Mouse (Mus musculus) embryo, embryonic 11 days (tissue): ENCODE results near the gene Psme3.
A peak's percentile ranks its signal among the peaks of the same experiment; 100 is the strongest.
"Not testable (repeated sequence)": the region's sequence is repeated elsewhere in the genome, so short reads cannot be mapped to it uniquely, and the experiment has no call there.

Source experiments
- DNase-seq: peaks from one replicate; pipeline ENCODE4 v3.0.0-alpha.2; 2015

Gene Psme3

GRCm38 (mm10) chr11:101314567-101314966 lies 1.4 kb upstream of the Psme3 start:
- no peak for DNase-seq

GRCm38 (mm10) chr11:101315082-101315650 lies 847 bp upstream of the Psme3 start:
- no peak for DNase-seq

GRCm38 (mm10) chr11:101316501-101316917 lies 496 bp downstream of the Psme3 start:
- peak; percentile 47 for DNase-seq

DNA sequence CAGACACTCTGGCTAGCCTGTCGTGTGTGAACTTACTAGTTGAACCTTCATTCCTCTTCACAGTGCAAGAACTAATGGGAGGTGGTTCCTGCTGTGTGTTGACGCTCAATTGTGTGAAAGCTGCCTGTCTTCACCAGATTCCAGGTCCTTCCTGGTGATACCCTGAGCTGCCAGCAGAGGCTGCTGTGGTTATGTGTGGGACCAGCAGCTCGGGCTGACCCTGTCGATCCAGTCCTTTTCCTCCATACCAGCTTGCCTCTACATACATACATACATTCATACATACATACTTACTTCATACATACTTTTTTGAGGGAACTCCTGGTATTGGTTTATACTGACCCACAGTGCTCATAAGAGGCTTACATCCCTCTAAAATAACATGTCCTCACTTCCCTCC lies 7.6 kb downstream of the Psme3 start:
- DNase-seq, result peak; percentile 73

DNA sequence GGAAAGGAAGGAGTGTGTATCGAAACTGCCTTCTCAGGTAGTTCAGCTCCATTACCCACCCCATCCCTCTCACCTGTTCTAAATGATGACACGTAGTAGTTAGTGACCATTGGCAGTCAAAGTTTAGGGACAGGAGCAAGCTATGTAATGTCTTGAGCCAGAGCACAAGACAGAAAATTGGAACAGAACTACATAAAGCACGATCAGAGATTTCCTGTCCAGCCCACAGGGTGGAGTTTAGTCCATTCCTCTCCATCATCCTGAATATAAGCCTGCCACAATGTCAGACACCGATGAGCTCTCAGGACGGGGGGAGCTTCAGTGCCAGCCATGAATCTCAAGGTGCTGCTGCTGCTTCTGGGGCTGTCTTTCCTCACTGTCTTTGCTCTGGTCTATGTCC lies 8.8 kb downstream of the Psme3 start, which contains the start of gene Aoc2:
Gene Aoc2 (plus strand): TSS at position 301 of the 400 bp plus-strand sequence.
- DNase-seq, result no peak

- not testable (repeated sequence) for DNase-seq
Observed at GRCm38 (mm10) chr11:101325201-101325600, 9.2 kb downstream of the Psme3 start.

GRCm38 (mm10) chr11:101326147-101326546 lies 10.1 kb downstream of the Psme3 start:
- DNase-seq, result no peak

DNA sequence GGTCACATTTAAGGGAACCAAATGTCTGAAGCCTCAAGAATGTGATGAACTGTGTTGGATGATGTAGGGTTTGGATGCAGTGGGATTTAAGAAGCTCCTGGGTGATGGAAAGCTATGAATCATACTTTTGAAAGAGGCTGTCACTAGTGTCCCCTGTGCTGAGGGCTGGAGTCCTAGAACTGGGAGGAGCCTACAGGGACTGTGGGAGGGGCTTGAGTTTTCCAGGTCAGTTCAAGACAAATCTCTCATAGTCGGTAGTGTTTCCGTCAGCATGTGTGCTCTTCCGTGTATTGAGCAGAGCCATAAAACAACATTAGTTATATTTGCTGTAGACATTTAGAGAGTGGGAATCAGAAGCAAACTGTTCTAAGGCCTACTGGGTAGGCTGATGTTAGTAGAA lies 11.3 kb downstream of the Psme3 start:
- no peak for DNase-seq

- DNase-seq, result no peak
Observed at GRCm38 (mm10) chr11:101328941-101329635, 13.1 kb downstream of the Psme3 start.

DNA sequence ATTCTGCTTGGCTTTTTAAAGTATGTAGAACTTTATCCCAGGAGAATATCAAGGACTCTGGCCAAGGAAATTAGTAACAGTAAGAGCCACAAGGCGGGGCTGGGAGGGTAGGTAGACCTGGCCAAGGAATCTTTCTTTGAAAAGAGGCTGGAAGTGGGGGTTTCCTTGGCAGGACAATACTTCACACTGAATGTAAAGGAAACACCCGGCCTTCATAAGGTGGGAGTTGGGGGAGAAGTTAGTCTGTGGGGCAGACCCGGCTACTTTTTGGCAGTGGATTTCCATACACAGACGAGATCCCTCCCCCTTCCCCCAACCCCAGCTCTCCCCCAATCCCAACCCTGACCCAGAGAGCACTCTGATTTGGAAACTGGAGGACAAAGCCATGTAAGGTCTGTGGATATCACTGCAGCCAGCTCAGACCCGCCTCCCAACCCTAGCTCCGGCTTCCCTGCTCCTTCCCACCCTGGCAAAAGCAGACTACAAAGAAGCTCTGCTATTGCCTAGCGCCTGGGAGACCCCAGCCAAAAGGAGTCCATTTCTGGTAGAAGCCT lies 14.4 kb downstream of the Psme3 start, which contains the start of gene Aoc3:
Gene Aoc3 (plus strand): TSS at position 235 of the 554 bp plus-strand sequence.
- no peak for DNase-seq

- DNase-seq, result not testable (repeated sequence)
Observed at GRCm38 (mm10) chr11:101330961-101331360, 14.9 kb downstream of the Psme3 start.

GRCm38 (mm10) chr11:101332537-101332936 lies 16.5 kb downstream of the Psme3 start:
- DNase-seq, result no peak

DNA sequence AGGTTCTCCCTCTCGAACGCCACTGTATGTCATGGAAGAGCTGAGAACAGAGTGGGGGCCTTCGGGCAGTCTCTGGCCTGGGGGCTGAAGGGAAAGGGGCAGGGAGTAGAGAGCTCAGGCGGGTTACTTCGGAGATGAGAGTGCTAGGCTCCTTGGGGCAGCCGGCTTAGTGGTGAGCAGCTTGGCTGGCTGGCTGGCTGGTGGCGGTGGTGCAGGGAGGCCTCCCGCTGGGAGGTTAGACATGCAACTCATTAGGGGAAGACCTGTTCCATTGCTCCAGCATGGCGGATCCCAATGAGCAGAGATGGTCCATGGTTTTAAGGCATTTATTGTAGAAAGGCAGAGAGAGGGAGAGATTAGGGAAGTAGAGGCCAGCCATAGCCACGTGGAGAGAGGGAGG lies 18.0 kb downstream of the Psme3 start:
- DNase-seq, result peak; percentile 41

DNA sequence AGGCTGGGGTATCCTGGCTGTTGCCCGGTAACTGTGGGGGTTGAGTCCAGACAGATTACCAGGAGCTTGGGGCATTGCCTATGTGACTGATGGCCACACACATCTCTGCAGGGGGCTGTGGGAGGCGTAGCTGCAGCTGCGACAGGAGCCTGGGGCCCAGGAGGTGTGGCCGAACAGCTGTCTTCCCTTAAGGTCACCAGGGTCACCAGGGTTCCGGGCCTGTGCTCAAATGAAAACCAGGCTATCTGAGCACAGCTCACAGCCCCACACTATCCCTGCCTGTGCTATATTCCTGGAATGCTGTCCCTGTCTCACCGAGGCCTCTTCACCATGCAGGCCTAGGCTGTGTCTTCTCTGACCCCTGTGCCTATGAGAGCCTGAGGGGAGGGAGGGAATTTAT lies 18.5 kb downstream of the Psme3 start:
- DNase-seq, result peak; percentile 78

DNA sequence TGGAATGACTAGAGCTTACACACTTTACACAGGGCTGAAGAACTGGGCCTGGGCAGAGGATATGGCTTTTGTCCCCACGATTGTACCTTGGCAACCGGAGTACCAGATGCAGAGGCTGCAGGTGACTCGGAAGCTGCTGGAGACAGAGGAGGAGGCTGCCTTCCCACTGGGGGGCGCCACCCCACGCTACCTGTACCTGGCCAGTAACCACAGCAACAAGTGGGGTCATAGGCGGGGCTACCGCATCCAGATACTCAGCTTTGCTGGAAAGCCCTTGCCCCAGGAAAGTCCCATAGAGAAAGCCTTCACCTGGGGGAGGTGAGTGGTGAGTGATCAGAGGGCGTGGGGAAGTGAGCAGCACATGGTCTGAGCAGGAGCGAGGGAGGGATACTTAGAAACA lies 19.7 kb downstream of the Psme3 start:
- no peak for DNase-seq

DNA sequence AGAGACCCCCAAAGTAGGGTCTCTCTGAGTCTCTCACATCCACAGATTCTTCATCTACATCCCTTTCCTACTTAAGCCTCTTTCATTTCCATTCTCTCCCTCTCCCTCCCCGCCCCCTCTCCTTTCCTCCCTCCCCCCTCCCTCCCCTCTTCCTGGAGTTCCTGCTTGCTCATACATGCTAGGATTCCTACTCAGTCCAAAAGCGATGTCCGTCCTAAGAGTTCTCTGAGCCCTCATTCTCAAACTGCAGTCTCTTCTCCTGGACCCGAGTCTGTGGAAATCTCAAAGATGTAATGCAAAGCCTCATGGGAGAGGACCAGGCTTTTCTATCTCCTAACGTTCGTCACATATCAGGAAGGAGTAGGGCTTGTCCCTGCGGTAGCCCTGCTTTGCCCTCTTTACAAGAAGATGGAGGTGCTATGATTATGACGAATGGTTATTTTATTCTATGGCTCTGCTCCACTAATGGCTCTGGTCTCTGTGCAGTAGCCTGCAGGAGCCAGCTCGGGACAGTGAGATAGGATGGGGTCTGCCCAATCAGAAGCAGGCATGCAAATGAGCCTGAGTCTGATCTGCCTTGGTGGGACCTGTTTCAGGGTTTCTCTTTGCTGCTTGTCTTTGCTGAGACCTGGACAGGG lies 22.2 kb downstream of the Psme3 start:
- DNase-seq, result peak; percentile 87

DNA sequence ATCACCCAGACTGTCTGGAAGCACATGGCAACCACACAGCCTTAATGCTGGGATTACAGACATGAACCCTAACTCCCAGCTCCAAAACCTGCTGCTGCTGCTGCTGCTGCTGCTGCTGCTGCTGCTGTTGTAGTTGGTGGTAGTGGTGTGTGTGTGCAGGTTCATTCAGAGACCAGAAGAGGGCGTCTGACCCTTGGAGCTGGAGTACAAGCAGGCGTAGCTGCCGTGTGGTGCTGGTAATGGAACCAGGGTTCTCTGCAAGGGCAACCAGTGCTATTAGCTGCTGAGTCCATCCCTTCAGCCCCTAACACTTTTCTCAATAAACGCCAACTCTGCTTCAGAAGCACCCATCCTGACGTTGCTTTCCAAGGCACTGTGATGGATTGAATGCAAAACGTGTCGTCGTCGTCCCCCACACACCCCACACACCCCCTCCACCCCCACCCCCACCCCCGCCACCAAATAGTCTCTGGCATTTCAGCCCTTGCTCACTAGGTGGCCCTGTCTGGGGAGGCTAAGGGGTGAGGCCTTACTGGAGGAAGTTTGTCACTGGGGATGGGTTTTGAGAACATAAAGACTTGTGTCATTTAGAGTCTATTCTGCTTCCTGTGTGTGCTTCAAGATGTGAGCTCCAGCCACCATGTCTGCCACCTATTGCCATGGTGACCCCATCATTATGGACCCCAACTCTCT lies 31.2 kb downstream of the Psme3 start:
- no peak for DNase-seq

GRCm38 (mm10) chr11:101348774-101349173 lies 32.8 kb downstream of the Psme3 start:
- DNase-seq, result no peak

DNA sequence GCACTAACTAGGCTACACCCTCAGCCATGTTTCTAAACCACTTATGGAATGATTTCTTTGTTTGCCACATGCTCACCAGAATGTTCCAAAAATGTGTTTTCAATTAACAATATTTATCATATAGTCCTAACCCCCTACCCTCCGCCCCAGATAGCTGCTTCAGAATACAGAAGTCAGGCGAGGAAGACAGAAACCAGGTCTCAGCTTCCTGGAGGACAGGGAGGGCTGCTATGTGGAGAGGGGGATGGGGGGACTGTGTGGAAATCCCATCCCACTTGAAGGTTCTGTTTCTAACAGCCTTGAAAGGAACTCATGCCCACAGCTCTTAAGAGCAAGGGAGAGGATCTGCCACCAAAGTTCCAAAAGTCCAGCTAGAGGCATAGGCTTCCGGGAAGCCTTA lies 33.2 kb downstream of the Psme3 start:
- no peak for DNase-seq

GRCm38 (mm10) chr11:101351100-101351720 lies 35.2 kb downstream of the Psme3 start:
- no peak for DNase-seq

- no peak for DNase-seq
Observed at GRCm38 (mm10) chr11:101351721-101352111, 35.7 kb downstream of the Psme3 start.

- no peak for DNase-seq
Observed at GRCm38 (mm10) chr11:101353436-101353835, 37.4 kb downstream of the Psme3 start.
